Mouse (Mus musculus) heart, postnatal 36 days (tissue): Measurements from ENCODE around the gene Utrn. TPM values are rescaled to one million over a fixed set of nuclear protein-coding genes. Genes with fewer than 3 reads are reported as not detected.
A peak's percentile ranks its signal among the peaks of the same experiment; 100 is the strongest.

Experiments used
- DNase-seq, 2 experiments: peaks; one replicate each; pipeline ENCODE4 v3.0.0; 2021 to 2022
- intact Hi-C: fragments of 180-260 bp; cut with DNase I; formaldehyde crosslinking; loops from one replicate; pipeline ENCODE4 v1.15.1; 2025
- total RNA-seq, 2 experiments: library from RNA; stranded (reverse); gene quantifications; 2 replicates each; pipeline ENCODE4 v1.2.3; 2021

Gene Utrn
- total RNA-seq, 2 experiments from 2014 or later = 65.5 to 73.0 TPM

DNA sequence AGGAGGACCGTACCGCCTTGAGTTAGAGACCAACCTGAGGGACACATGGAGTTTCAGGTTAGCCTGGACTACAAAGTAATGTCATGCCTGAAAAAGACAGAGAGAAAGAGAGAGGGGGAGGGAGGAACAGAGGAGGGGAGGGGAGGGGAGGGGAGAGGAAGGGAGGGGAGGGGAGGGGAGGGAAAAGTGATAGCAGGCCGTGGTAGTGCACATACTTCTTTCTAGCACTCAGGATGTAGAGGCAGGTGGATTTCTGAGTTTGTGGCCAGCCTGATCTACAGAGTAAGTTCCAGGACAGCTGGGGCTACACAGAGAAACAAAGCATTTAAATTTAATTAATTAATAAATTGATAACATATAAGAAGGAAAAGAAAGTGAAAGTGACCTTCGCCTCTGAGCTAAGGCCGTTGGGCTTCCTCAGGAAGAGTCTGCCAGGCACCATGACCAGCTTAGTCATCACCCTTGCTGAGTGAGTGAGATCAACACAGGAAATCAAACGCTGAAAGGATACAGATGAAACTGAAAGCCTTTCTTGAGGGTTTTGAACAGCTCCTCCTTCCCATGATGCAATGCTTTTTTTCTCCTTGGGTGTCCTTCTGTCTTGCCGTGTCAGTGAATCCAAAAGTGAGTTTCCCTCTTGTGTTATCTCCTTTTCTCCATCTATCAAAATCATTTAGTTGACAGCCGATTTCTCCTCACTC is 5.6 kb upstream of the Utrn start:
- no peak for DNase-seq
- intact Hi-C loops = loop anchor here (5.0 kb wide), 1 partner anchor 88 kb away; the partner anchor contains the start of gene Stx11

DNA sequence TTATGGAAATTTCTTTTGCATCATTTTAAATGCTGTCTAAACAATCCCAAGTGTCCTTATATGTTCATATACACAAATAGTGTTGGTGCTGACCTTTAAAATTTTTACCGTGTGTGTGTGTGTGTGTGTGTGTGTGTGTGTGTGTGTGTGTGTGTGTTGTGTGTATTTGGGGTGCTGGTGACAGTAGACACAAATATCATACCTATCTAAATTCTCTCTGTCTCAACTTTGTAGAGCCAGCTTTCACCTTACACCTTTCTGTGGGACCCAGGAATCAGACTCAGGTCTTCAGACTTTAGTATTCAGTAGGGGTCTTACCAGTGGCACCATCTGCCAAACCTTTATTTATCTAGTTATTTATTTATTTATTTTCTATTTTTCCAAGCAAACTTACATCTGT is 681 bp upstream of the Utrn start:
- no peak for DNase-seq
- intact Hi-C loops = loop anchor here (2.0 to 5.0 kb wide), 8 partner anchors 43 to 178 kb away; partner anchors contain the start of gene Stx11

DNA sequence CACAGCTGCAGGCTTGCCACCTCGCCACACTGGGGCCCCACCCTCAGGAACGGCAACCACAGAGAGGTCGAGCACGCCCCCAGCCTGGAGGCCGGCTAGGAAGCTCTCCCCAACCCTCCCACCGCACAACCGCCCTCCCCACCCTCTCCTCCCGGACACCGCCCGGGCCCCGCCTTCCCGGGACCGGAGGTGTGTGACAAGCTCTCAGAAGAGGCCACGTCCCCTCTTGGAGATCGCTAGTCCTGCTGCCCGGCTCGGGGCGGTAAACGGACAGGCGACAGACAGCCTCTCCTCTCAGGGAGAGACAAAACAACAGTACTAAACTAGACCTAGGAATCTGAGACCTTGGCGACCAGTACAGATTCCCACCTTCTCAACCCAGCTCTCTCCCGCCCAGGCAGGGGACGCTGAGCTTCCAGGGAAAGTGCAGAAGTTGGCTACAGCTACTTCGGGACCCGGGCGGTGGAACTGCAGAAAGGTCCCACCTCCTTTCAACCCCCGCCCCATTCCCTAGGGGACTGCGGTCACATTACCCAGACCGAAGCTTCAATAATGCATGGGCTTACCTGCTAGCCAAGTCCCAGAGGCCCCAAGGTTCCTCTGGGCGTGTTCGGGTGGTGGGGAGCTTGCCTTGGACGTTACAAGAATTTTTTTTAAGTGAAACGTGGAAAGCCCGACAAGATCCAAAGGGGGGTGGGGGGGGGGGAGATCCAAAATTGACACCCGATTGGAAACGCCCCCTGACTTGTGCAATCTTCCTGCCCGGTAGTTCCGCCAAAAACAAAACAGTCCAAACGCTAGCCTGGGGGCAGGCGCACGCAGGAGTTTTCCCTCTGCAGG is 756 bp downstream of the Utrn start:
- intact Hi-C loops = loop anchor here (2.0 to 5.0 kb wide), 7 partner anchors 41 to 176 kb away; no protein-coding TSS in a partner anchor
- peak; percentile 73 to 81 for DNase-seq

DNA sequence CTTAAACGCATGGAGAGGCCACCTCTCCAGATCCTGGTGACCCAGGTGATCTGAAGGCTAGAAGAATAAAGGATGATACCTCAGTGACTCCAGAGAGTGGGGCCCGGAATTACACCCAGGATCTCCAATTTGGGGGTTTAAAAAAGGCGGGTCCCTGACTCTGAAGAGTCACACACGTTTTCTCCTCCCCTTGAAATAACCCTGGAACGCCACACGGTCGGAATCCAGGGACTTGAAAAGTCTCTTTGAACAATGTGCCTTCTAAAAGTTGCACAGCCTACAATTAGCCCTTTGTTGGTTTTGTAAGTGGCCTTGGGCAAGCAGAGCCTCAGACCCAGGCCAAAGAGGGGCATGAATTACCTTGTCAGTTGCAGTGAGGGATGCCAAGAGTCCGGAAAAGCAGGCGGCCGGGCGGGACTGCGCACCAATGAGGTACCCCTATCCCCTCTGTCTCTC is 1.4 kb downstream of the Utrn start:
- intact Hi-C loops = loop anchor here (2.0 to 5.0 kb wide), 7 partner anchors 40 to 175 kb away; no protein-coding TSS in a partner anchor
- no peak for DNase-seq

DNA sequence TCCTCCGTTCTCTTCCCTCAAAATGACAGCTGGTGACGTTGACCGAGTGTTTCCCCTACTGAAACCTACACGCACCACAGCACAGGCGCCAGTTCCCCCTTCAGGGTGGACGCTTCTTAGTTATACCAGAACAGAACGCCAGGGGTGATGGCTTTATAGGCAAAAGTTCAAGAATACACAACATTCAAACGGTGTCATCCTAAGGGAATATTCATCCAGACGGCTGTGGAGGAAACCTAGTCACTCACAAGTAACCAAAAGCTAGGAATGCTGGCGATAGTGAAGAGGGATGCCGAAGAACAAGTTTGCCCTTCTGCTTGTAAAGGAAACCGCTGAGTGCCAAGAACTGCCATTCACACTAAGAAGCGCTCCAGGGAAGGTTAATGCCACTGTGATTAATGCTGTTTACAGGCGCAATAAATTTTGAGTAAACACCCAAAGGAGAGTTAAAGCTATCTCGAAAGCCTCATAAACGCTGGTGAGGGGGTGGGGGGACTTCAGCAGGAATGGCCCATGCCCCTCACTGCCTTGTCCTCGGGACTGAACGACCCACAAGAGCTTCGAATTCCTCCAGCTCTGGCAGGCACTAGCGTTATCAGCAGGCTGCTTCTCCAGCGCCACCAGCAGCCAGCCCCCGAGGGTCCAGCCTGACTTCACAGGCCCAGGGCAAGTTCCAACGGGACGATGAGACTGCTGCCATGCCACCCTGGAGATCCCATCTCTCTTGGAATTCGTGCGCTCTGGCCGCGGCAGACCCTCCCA is 2.0 kb downstream of the Utrn start:
- intact Hi-C loops = loop anchor here (5.0 kb wide), 4 partner anchors 40 to 175 kb away; no protein-coding TSS in a partner anchor
- DNase-seq = peak; percentile 40 to 49

DNA sequence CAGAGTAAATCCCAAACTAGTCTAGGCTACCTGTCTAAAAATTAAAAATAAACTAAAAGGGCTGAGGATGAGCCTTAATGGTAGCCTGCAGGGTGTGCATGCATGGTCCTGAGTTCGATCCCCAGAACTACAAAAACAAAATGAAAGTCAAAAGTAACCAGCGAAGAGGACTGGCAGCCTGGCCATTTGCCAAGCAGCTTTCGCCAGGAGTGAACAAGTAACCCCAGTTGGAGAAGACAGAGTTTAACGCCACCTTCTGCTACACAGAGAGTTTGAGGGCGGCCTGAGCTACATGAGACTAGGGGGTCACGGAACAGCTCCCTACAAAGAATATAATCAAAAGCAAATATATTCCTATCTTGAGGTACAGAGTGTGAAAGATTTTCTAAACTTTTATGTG is 4.0 kb downstream of the Utrn start:
- DNase-seq = no peak
- intact Hi-C loops = loop anchor here (5.0 kb wide), 4 partner anchors 38 to 173 kb away; no protein-coding TSS in a partner anchor

DNA sequence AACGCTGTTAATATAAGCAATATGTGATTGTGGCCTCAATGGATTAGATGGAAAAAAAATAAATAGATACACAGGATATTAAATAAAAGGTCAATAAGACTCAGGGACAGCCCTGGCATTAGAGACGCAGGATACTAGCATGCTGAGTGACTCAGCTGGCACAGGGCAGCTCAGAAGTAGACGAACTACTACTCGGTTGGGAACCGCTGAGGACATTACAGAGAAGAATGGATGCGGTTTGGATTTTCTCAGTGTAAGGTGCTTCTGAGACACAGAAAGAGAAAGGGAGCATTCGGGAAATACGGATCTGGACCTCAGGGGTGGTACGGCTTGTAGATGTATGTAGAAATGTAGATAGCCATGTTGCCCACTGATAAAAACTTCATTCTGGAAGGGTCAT is 5.6 kb downstream of the Utrn start:
- no peak for DNase-seq
- intact Hi-C loops = no loop called here

DNA sequence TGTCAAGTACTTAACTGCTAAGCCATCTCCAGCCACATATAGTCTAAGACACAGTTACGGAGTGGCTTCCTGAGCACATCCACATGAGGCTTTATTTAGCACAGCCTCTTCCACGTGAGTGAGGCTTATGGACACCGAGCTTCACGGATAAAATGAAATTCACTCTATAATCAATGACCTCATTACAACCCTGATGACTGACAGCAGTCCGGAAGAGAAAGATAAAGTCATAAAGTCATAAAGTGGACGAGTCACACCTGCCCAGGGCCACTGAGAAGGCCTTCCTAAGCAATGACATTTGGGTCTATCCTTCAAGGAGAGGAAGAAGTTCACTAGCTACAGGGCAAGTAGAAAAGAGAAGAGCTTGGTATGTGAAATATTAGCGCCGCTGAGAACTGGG is 7.1 kb downstream of the Utrn start:
- no peak for DNase-seq
- intact Hi-C loops = no loop called here

DNA sequence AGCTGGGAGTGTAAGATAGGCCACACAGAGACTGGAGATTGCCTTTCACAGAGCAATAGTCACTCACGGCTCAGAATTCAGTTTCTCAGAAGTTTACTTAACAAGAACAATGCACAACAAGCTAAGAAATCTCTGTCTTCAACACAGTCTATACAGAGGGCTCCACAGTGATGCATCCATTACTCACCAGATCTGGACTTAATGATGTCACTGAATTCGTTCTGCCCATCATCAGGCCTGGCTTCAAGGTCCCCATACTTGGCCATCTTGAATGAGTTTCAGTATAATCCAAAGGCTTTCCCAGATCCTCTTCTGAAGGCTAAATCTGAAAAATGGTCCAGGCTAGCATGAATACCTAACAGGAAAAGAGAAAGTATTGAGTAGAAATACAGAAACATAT is 7.8 kb downstream of the Utrn start:
- DNase-seq = no peak
- intact Hi-C loops = no loop called here

DNA sequence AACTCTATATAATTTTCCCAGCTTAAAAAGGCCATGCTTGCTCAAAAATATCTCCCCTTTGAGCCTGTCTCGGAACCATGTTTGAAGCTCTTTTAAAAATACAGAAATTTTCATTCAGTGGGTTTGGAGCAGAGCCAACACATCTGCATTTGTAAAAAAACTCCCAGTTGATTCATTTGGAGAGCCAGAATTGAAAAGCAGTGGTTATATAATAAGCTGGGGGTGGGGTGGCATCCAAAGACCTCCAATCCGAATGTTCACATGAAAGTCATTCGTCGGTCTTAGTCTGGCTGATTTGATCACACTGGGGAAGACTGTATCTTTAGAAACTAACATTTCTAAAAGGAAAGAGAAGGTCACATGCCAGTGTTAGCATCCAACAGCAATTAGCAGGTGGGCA is 8.4 kb downstream of the Utrn start:
- DNase-seq = no peak
- intact Hi-C loops = no loop called here

DNA sequence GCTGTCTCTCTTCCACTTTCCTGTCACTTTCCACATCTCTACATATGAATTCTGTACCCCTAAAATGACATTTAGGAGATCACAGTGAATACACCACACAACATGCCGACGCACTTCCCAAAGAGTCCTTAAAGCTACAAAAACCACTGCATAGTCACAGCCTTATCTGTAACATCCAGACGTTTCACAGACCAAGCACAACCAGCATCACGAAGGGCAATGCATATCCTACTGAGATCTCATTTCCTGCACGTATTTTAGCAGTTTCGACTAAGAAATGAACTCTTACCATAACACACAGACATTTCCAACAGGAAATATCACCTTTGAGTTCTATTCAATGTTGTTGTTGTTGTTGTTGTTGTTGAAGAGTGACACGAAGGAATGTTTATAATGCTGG is 8.8 kb downstream of the Utrn start:
- intact Hi-C loops = no loop called here
- no peak for DNase-seq

DNA sequence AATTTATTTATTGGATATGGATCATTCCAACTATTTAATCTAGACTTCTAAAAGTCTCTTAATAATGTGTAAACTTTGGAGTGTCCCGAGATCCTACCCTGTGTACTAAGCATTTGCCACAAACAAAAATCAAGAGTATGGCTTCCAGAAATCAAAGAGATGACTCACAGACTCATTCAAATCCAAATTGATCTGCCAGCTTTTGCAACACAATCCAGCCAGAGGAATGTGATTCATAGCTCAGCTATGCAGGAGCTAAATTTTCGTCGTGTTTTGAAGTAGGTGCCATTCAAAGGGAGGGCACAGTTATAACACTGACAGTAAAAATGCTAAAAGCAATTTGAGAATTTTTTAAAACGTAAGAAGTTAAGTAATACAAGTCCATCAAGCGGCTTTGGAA is 11.1 kb downstream of the Utrn start:
- no peak for DNase-seq
- intact Hi-C loops = no loop called here

DNA sequence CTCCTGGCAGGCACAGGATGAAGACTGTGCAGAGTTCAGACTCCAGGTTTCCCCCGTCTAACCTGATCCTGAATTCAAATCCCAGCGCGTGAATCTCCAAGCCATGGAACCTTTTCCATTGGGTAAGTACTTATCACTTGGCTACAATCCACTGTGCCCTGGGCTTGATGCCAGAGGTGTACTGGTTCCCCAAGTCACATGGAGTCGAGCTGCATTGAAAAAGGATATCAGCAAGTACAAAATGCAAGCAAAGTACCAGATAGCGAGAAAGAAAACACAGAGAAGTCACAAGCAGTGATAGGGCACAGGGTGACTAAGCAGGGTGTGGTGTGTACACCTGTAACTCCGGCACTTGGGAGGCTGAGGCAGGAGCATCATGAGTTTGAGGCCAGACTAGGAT is 14.9 kb downstream of the Utrn start:
- DNase-seq = peak; percentile 68 to 71
- intact Hi-C loops = no loop called here

DNA sequence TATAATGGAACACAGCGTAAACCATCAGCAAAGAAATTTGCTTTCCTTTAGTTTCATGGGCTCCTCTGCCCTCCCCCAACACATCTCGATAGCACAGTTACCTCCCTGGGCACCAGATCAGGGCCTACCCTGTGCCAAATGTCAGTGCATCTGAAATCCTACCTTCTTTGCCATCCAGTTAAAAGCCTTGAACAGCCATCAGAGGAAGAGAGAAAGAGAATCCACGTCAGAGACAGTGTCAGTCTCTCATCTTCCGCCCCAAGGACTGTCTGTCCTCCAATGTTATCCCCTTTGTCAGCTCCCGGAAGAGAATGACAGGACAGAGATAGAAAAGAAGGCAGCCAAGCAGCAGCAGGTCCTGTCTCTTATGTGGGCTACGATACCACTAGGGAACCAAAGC is 15.4 kb downstream of the Utrn start:
- intact Hi-C loops = no loop called here

DNA sequence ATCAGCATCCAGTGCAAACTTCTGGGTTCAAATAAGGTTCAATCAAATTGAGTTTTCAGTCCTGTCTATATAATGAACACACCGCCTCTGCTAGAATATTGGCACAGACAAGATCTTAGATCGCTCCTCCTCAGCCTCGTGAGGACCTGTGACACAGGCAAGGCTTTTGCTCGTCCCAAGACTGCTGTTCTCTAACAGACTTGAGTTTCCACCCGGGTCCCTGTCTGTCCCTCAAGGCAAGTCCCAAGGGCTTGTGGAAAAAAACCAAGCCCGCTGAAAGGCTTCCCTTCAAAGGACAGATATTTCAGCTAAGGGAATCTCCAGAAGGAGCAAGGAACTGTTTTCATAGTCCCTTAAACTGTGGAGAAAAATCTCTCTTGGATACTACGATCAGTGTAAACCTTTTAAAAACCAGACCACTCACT is 16.0 kb downstream of the Utrn start:
- intact Hi-C loops = no loop called here

More for the DNA sequence above, 15.4 kb downstream of the Utrn start:
- no peak for DNase-seq

DNA sequence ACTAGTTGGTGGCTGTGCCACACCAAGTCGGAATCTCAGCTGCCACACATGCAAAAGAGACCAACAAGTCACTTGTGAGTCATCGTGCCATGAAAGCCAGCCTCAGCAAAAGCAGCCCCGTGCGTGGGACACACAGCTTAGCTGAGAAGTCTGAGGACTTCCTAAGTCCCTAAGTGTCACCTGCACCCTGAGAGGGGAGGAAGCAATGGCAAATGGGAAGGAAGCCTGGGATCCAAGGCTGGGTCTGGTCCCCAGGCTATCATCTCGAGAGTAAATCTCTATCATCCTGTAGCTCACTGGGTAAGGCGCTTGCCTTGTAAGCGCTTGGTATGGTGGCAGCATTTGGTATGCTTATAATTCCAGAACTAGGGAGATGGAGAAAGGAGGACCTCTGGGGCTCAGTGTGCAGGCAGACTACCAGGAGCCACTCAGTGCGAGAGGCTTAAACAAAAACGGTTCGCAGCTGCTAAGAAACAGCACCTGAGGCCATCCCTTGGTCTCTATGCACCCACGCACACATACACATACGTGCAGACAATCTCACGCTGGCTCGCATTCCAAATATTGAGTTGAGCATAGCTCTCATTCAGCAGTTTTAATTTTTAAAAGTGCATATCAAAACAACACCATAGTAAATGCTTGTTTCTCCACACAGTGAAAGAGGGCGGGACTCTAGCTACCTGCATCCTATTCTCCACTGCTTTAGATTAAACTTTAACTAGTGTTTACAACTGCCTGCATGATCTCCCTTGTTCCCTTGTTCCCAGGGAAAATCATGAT is 16.6 kb downstream of the Utrn start:
- no peak for DNase-seq
- intact Hi-C loops = no loop called here

More for the DNA sequence above, 16.0 kb downstream of the Utrn start:
- DNase-seq = no peak

DNA sequence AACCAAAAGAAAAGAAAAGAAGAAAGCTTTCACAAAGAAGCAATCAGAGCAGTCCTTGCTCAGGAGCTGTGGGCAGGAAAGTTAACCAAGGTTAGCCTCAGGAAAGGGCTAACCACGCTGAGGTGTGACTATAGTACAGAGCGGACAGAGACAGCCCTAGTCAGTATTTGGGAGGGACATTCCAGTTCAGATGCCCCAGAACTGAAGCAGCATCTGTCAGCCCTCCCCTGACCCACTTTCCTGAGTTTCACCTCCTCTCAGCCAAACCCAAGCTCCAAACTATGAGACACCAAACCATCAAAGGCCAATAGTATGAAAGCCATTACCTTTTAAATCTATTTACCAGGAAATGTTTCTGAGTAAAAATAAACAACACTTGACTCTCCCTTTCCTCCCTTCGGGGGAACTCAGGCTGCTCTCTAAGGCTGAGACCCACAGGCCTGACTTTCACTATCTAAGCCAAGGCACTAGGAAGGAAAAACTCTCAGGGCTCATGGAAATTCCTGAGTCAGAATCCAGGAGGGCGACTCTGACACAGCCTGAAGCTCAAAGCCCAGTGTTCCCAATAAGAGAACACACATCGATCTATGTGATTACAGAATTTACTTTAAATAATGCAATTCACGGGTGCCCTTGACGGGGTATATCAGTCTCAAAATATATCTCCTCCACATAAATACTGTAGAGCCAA is 18.2 kb downstream of the Utrn start:
- intact Hi-C loops = no loop called here
- no peak for DNase-seq

DNA sequence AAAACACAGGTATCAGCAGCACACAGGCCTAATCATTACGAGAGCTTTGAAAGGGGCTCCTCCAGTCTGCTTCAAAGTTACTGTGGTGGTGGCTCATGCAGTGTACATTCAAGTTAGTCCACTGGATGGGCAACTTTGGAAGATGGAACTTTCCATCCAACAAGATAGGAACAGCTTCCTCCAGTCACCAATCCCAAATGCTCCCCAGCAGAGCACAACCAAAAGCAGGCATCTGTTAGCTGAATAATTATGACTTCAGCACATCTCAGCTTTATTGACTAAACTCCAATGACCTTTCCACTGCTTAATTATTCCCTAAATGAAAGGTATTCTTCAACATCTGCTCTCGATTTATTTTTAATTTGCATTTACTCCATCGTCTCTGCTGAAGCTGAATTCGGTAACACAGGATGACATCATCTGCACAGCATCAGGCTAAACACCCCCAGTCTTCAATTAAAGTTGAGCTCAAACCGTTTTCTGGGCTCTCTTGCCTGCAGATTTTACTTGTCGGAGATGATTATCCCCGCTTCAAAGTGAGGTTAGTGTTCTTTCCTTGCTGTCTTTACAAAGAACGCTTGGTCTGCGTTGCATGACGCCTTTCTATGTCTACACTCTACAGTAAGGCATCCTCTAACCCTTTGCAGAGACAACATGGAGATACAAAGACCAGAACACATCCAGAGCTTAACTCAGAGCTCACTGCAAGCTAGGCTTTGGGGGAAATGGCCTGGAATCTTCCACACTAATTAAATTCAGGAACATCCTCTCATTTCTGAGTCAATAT is 20.6 kb downstream of the Utrn start:
- intact Hi-C loops = no loop called here
- no peak for DNase-seq

DNA sequence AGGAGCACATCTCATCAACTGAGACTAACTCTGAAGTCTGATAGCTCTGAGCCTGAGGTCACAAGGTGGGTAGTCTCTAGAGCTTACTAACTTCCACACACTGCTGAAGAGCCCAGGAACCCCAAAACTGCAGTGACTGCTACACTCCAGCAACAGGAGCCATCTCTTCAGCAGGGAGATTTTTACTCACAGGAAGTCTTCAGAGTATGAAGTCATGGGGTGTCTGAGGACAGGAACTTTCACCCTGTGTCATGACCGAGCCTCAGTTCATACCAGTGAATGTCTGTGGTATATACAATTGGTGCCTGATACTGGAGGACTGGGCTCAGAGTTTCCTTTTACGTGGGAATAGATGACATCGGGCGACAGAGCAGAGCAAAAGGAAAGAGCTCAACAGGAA is 26.6 kb downstream of the Utrn start:
- intact Hi-C loops = no loop called here
- no peak for DNase-seq
